ENCODE assay signal across 22 mouse cellular contexts in the genomic region with DNA sequence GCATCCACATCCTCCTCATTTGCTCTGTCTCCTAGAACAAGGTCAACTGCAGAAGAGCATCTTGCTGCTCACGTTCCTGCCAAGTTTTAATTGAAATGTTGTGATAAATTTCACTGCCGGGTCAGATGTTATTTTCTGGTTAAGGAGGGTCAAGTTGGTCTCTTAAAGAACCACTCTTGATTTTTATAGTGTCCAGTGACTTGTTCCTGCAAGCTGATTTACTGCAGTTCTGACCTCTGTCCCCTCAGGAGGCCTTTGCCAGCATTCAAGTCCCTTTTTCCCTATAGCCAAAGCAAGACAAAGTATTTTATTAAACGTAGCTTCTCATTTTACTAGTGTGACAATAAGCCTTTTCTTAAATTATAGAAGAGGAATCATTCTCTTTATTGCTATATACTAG.
DNase-seq lines count a peak whose midpoint lies in the region; ATAC-seq and TF ChIP-seq lines count a peak whose summit lies in the region.
"Had no signal": no experiment of that assay in that cellular context is flagged by ENCODE, and none has a peak within 500 bp of the region (broad histone marks: within the 10 kb centered on the region; RNA-seq: fewer than 3 reads in every experiment).

No protein-coding gene starts in this region.

- no peak overlapping the region for H3K9ac ChIP-seq in kidney, postnatal 0 days (ENCODE audit: low read depth, low read length)
- H3K9ac ChIP-seq: forebrain, embryonic 13.5 days; hindbrain, embryonic 12.5 days; hindbrain, embryonic 15.5 days had no signal

- no peak overlapping the region for H3K4me2 ChIP-seq in kidney, postnatal 0 days (ENCODE audit: low read length)
- H3K4me2 ChIP-seq: forebrain, embryonic 13.5 days; heart, embryonic 11.5 days; hindbrain, embryonic 12.5 days; hindbrain, embryonic 15.5 days had no signal

- WGBS in kidney, postnatal 0 days = 10% methylated on average over 3 of the region's 3 CpGs

- peak; percentile 43 for DNase-seq in embryo, embryonic 10 days (ENCODE audit: low spot score)
- no peak for DNase-seq in embryo, embryonic 9.5 days (ENCODE audit: extremely low spot score)
- DNase-seq in kidney, postnatal 0 days (ENCODE audit: low spot score) = peak; percentile 19
- DNase-seq in kidney, postnatal 25 days = no peak
- DNase-seq in embryo, embryonic 10.5 days (ENCODE audit: low spot score) = peak; percentile 56
- DNase-seq in thymus, postnatal 4 days = no peak
- DNase-seq: adrenal gland, adult 8-10 months; adrenal gland, postnatal 25 days; cerebellum, adult 11-12 months; cerebellum, adult 8-10 months; cerebellum, postnatal 10 days; cerebellum, postnatal 36 days; gastrocnemius, postnatal 10 days; gastrocnemius, postnatal 36 days; heart, adult 2 months had no signal

- H3K4me1 ChIP-seq in kidney, postnatal 0 days (replicated peaks; ENCODE audit: insufficient read depth, low read length) = no peaks in the 10 kb centered on the region
- H3K4me1 ChIP-seq: hindbrain, embryonic 12.5 days had no signal

- no peak overlapping the region for H3K27ac ChIP-seq in kidney, postnatal 0 days
- H3K27ac ChIP-seq: forebrain, embryonic 10.5 days; forebrain, embryonic 13.5 days; heart, adult 2 months; hindbrain, embryonic 12.5 days; hindbrain, embryonic 15.5 days had no signal

- H3K4me3 ChIP-seq in kidney, postnatal 0 days (replicated peaks; ENCODE audit: low read depth, low read length) = no peak overlapping the region
- H3K4me3 ChIP-seq: forebrain, embryonic 10.5 days; forebrain, embryonic 13.5 days; heart, adult 2 months; hindbrain, embryonic 12.5 days; hindbrain, embryonic 15.5 days had no signal

- no peaks in the 10 kb centered on the region for H3K36me3 ChIP-seq in kidney, postnatal 0 days (ENCODE audit: insufficient read depth, low read length)
- H3K36me3 ChIP-seq: forebrain, embryonic 10.5 days; hindbrain, embryonic 12.5 days; hindbrain, embryonic 15.5 days had no signal

- no peaks in the 10 kb centered on the region for H3K27me3 ChIP-seq in kidney, postnatal 0 days (ENCODE audit: insufficient read depth, low read length)

- no peak for ATAC-seq in kidney, postnatal 0 days (replicated peaks; ENCODE audit: low FRiP score, low read depth)
- ATAC-seq: activated CD4-positive, CD25-positive, alpha-beta regulatory T cell, adult 4 months; forebrain, embryonic 13.5 days; forebrain, embryonic 16.5 days had no signal

- H3K9me3 ChIP-seq in kidney, postnatal 0 days (replicated peaks; ENCODE audit: low read length) = no peaks in the 10 kb centered on the region
- H3K9me3 ChIP-seq: forebrain, embryonic 10.5 days; forebrain, embryonic 13.5 days; hindbrain, embryonic 12.5 days; hindbrain, embryonic 15.5 days had no signal

- TF ChIP-seq CTCF in kidney, postnatal 0 days (IDR thresholded peaks at IDR 0.05; ENCODE audit: low read depth) = no peak

Comparison
In these comparisons a context has a peak if more than half of its experiments do, and no peak if none do; other contexts are left out.
1. DNase-seq: peak in embryo, embryonic 10 days (single experiment), kidney, postnatal 0 days (single experiment) and embryo, embryonic 10.5 days (single experiment); none in embryo, embryonic 9.5 days (single experiment), kidney, postnatal 25 days (0 of 2) and thymus, postnatal 4 days (single experiment).